Mouse (Mus musculus) cortical plate, adult 2 months (tissue): Measurements from ENCODE around the gene Gria3.

Experiments used
- CTCF ChIP-seq: fragments of 200-500 bp; IDR thresholded peaks from 2 replicates; pipeline ENCODE4 v1.5.1; 2011; ENCODE audit warnings: mild to moderate bottlenecking, control low read depth, low read length; ENCODE audit not compliant: insufficient read depth; ENCODE audit errors: extremely low read depth
- POLR2A ChIP-seq: fragments of 200-500 bp; IDR thresholded peaks from 2 replicates; pipeline ENCODE4 v1.6.1; 2011; ENCODE audit warnings: mild to moderate bottlenecking, low read length, control low read depth; ENCODE audit not compliant: insufficient read depth; ENCODE audit errors: extremely low read depth

GRCm38 (mm10) chrX:41578797-41579196, 178.1 kb downstream of the Gria3 start:
- TF ChIP-seq CTCF (no peak), POLR2A (no peak)
